Mouse (Mus musculus): ENCODE data around the gene Pcsk2.

The Pcsk2 gene

DNA sequence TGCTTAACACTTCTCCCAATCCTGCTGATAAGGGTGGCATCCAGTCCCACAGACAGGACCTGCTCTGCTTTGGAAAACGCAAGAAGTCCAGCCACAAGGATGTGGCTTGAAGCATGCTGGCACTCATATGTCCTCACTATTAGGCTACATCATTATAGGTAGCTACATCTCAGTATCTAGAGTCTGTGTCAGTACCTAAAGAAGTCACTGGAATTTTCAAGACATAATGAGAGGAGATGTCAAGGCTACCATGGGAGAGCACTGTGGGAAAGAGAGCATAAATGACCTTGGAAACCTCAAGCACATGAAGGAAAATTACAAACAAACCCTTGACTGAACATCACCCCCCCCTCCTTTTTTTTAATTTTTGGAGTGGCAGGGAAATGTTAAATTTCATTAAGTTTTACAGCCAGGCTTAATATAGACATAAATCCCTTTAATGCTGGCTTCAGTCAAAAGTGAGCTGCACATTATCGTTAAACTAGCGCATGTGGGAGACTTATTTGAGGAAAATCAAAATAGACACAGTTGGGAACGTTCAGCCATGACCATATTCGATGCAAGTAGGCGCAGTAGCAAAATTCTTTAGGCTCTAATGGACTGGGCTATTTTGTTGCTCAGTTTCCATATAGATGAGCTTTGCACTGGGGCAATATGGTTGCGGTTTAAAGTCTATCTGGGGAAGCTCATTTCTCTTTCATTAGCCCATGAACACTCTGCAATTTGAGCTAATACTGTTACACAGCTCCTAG lies 193.7 kb downstream of the Pcsk2 start:
- DNase-seq (ENCODE audit: low spot score) = no peak

DNA sequence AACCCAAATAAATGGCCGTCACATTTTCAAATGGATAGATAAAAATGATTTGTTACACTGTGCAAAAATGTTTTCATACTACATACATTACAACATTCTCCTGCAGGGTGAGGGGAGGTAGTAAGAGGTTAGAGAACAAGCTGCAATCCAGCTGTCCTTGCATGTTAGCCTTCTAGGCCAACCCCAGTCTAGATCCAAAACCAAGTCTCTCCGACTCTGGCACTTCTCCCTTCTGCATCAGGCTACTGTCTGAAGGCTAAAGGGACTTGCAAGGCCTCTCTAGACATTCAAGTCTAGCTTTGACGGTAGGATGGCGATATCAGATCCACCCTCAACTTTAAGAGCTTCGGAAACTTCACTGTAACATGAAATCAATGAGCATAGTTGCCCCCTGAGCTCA lies 196.5 kb downstream of the Pcsk2 start:
- DNase-seq (ENCODE audit: low spot score) = no peak

- no peak for DNase-seq (ENCODE audit: low spot score)
Measured at GRCm38 (mm10) chr2:143743081-143743480, 197.1 kb downstream of the Pcsk2 start.

DNA sequence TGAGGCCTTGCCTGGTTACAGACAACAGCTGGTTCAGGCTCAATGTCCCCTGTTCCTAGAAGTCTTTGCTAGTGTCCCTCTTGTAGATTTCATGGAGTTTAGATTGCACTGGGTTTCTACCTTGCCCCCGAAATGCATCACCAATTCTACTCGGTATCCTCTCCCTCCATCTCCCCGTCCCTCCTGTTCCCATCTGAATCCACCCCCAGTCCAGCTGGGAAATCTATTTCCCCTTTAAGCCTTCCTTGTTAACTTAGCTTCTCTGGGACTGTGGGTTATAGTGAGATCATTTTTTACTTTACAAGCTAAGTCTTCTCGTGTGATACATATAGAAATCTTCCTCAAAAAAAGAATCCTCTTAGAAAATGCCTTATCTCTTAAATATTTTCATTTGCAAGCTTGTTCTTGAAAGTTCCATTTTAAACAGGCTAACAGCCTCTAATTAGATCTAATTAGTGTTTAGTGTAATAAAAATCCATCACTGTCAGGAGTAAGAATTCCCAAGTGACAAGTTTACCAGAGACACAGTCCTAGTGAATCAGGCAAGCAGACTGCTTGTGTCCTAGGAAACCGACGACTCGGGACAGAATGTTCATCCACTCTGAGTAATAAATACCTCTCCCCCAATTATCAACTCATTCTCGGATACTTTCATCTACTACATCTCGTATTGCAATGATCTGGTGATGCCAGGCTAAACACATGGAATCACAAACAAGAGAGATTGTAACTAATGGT lies 206.3 kb downstream of the Pcsk2 start:
- DNase-seq (ENCODE audit: low spot score) = no peak

DNA sequence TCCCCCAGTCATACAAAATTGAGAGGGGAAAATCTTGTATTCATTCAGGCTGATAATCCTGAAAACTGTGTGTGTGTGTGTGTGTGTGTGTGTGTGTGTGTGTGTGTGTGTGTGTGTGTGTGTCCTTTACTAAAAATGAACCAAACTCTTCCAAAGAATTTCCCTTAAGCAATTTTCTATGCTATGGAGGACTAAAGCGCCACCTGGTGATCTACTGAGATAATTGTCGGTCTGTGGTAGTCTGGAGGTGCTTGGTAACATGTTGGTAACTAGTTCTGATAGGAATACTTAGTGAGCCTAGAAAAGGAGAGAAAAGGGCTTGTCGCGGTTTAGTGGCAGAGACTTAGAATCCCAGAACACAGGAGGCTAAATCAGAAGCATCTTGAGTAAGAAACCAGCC lies 230.5 kb downstream of the Pcsk2 start:
- no peak for DNase-seq (ENCODE audit: low spot score)

GRCm38 (mm10) chr2:143780310-143780709 lies 234.4 kb downstream of the Pcsk2 start:
- no peak for DNase-seq (ENCODE audit: low spot score)

- DNase-seq (ENCODE audit: low spot score) = no peak
Measured at GRCm38 (mm10) chr2:143789911-143790310, 244.0 kb downstream of the Pcsk2 start.

GRCm38 (mm10) chr2:143795858-143796257 lies 249.9 kb downstream of the Pcsk2 start:
- DNase-seq (ENCODE audit: low spot score) = no peak

DNA sequence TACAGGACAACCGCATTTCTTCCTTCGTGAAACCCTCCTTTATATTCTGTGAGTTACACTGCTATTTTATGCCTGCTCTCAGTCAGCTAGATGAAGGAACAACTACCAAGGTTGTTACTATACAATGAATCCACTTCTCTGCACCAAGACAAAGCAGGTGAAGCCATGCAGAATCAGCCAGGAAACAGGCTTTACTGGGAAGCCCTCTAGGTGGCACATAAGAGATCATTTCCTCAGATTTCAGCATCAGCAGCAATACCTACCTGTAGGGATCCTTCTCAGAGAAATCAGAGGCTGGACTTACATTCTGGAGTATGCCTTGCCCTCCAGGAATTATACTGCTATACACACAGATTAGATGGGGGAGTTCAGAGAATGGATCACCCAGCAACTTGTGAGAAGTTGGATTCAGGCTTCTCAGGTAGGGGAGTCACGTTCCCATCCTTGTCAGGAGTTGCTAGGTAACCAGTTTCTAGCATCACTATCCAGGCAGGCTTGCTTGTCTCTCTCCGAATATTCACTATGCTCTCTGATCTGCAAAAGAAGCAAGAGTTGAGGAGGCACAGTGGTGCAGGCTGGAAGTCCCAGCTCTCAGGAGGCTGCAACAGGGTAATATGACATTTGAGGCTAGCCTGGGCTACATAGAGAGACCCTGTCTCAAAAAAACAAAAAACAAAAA lies 250.5 kb downstream of the Pcsk2 start:
- no peak for DNase-seq (ENCODE audit: low spot score)

GRCm38 (mm10) chr2:143801097-143801496 lies 255.1 kb downstream of the Pcsk2 start:
- DNase-seq (ENCODE audit: low spot score) = no peak

- DNase-seq (ENCODE audit: low spot score) = no peak
Measured at GRCm38 (mm10) chr2:143806140-143806923, 260.4 kb downstream of the Pcsk2 start.

DNA sequence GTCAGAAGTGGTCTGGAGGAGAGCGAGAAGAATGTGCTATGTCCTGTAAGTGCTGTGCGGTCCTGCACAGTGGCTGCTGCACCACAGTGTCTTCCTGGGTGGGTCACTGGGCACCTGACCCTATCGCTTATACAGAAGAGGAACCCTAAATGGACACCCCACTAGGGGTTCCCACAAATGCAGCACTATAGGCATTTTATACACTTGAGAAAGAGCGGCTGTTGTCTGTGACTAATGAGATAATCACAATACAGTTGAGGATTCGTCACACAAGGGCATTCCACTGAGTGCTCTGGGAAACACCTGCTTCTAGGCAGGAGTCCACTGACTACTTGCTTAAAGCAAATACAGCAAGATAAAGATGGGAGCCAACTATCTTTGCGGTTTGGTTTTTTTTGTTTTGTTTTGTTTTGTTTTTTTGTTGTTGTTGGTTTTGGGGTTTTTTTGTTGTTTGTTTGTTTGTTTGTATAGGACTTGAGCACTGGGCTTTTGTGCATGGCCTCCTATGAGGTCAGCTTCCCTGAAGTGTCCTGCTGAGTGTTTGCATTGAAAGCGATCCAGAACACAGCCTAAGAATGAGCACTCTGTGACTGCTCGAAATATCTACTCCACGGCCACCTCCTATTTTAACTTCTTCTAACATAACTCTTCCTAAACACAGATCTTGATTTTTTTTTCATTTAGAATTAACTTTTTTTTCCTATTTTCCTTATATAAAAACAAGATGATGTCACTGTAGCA lies 261.1 kb downstream of the Pcsk2 start:
- no peak for DNase-seq (ENCODE audit: low spot score)

DNA sequence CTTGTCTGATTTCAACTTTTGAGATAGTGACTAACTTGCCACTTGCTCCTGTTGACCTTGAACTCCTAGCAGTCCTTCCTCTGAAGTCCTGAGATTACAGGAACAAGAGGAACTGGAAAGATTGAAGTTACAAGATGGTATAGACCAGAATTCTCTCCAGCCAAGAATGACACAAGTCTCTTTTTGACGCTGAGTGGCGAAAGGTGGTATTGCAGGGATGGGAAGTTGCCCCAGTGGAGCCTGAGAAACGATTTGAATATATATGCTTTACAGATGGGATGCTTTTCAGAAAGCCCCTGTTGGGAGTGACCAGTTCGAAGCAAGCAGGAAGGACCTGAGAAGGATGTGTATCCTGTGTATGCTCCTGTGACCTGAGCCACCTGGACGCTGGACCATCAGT lies 262.8 kb downstream of the Pcsk2 start:
- no peak for DNase-seq (ENCODE audit: low spot score)

DNA sequence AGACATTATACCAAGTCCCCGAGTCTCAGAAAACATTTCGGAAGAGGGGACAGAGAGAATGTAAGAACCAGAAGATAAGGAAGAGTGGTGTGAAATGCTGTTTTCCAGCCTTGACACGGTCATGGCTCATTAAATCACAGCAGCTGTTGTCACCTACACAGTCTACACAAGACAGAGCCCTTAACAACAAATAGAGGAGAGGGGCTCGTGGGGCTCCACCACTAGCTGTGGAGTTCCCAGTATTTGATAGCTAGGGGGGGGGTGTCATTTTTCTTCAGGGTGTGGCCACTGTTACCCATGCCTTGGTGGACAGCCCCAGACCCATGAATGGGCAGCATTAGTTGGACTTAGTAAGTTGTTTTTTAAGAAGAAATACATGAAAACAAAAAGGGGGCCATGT lies 266.3 kb downstream of the Pcsk2 start:
- DNase-seq (ENCODE audit: low spot score) = no peak

- no peak for DNase-seq (ENCODE audit: low spot score)
Measured at GRCm38 (mm10) chr2:143813461-143813860, 267.5 kb downstream of the Pcsk2 start.

- no peak for DNase-seq (ENCODE audit: low spot score)
Measured at GRCm38 (mm10) chr2:143831645-143832044, 285.7 kb downstream of the Pcsk2 start.

- no peak for DNase-seq (ENCODE audit: low spot score)
Measured at GRCm38 (mm10) chr2:143832721-143833120, 286.8 kb downstream of the Pcsk2 start.

DNA sequence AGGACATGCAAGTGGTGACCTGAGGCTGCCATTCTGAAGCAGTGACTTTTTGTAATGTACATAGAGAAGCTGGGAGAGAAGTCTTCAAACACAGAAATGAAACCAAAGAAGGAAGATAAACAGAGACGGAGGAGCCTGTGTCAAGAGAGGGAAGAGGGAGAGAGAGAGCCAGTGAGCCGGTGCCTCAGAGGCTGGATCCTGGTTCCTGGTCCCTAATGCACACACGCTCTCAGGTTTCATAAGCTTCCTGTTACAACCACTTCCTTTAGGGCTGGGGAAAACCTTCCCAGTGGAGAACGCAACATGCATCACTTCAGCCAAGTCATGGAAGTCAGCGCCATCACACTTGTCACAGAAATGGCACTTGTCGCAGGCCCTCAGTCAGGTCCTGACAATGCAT lies 288.1 kb downstream of the Pcsk2 start:
- DNase-seq (ENCODE audit: low spot score) = no peak

DNA sequence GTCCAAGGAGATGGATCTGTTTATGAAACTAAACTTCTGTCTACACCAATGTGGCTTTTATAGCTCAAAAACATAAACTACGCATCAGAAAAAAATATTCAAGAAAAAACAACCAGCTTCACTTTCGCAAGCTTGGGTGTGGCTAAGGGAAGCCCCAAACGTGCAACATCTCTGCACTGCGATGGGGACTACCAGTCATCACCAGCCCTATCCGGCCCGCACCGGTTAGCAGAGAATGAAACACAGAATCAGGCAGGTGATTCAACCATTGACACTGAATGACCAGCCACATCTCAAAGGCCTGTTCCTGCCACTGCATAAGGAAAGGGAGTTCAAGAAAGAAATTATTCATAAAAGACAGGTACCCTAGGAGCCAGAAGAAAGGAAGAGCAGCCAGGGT lies 289.9 kb downstream of the Pcsk2 start:
- no peak for DNase-seq (ENCODE audit: low spot score)

- peak; percentile 90 for DNase-seq (ENCODE audit: low spot score)
Measured at GRCm38 (mm10) chr2:143837291-143837701, 291.3 kb downstream of the Pcsk2 start.

GRCm38 (mm10) chr2:143838698-143839097 lies 292.7 kb downstream of the Pcsk2 start:
- DNase-seq (ENCODE audit: low spot score) = peak; percentile 21

DNA sequence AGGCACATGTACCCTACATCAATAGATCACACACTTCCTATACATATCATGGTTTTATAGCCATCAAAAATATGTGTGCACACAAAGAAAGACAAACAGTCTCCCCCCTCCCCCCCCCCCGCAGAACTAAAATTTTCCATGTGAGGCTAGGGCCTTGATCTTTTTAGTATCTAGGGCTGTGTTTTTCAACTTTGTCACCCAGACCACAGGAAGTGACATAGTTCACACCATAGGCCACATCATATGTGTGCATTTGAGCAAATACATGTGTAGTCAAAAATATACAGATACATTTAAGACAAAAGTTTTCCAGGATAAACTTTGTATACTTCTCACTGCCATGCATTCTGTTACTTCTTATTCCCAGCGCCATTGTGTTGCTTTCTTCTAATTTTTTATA lies 293.5 kb downstream of the Pcsk2 start:
- DNase-seq (ENCODE audit: low spot score) = no peak
